Mouse (Mus musculus): Measurements from ENCODE around the gene Hinfp.

DNA sequence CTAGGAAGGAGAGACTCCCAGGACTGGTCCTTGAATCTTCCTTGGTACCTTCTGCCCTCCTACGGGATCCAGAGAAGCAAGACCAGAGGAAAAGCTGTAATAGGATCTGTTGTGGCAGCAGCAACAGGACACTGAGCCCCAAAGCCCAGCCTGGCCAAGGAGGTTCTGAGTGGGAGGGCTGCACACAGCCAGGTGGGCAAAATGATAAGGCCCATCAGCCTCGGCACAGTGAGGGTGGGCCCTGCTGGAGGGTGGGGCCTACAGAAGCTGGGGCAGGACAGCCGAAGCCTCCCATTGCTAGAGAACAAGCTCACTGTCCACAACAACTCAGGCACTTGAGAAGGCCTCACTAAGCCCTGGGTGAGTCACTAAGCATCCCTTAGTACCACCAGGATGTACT lies 36.7 kb upstream of the Hinfp start:
- TF ChIP-seq CTCF (IDR thresholded peaks at IDR 0.05; ENCODE audit: low read depth, low read length) (no peak), POLR2AphosphoS5 (IDR thresholded peaks at IDR 0.05; ENCODE audit: insufficient replicate concordance, low read depth, low read length) (no peak)

Measured in G1E (cell line).